Mouse (Mus musculus): ENCODE data around the gene Comt.

DNA sequence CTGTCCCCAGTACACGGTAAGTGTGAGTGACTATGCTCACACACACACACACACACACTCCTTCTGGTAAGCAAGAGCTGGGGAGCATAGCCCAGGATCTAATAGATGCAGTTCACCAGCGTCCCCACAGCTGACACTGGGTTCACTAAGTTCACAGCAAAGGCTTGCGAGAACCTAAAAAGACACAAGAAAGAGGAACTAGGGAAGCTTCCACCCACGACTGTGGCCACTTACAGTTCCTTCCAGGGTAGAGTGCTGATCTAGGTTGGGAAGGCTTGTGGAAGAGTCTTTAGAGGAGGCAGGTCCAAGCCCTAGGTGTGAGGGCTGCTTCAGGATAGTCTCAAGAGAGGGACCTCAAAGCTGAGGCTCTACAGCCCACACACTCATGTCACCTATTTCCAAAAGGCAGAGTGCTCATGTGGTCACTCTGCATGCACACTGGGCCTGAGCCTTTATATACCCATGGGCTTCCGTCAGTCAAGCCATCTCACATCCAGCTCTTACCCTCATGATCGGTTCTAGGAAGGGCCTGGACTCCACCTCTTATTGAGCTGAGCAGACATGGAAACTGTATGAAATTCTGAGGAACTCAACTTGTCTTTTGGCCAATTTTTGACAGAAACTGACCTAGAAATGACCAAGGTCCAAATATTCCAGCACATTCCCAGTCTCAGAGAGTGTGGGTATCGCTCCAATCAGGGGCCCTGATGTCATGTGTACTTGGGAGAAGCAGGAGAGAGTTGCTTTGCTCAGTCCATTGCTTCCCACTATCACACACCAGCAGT, 13.4 kb downstream of the Comt start:
- TF ChIP-seq CTCF (IDR thresholded peaks at IDR 0.05; ENCODE audit: low read depth, low read length): no peak
- TF ChIP-seq TAL1 (conservative IDR thresholded peaks at IDR 0.05; ENCODE audit: low read depth, low read length): no peak
- TF ChIP-seq GATA1 (IDR thresholded peaks at IDR 0.05; ENCODE audit: borderline replicate concordance, low read length): no peak
- TF ChIP-seq POLR2AphosphoS5 (IDR thresholded peaks at IDR 0.05; ENCODE audit: insufficient replicate concordance, low read depth, low read length): no peak
- TF ChIP-seq GATA2 (IDR thresholded peaks at IDR 0.05; ENCODE audit: borderline replicate concordance, low read depth, low read length): no peak
